Mouse (Mus musculus) kidney, adult 2 months (tissue): ENCODE measurements around the gene Lrrc4c.

Source experiments
- CTCF ChIP-seq: fragments of 200-500 bp; conservative IDR thresholded peaks from 2 replicates; pipeline ENCODE4 v1.5.1; 2011; ENCODE audit warnings: low read depth, mild to moderate bottlenecking, control low read depth, low read length, moderate library complexity, mixed read lengths; ENCODE audit not compliant: insufficient read depth, insufficient read length
- POLR2A ChIP-seq: fragments of 200-500 bp; IDR thresholded peaks from one replicate; pipeline ENCODE4 v1.6.1; 2011; ENCODE audit warnings: low read depth, low read length, control low read depth

GRCm38 (mm10) chr2:96667113-96667512 lies 349.1 kb downstream of the Lrrc4c start:
- TF ChIP-seq POLR2A: no peak
- no peak for TF ChIP-seq CTCF
